Mouse (Mus musculus): ENCODE results near the gene Suv39h2. TPM values are rescaled to one million over a fixed set of nuclear protein-coding genes. Genes with fewer than 3 reads are reported as not detected.

The Suv39h2 gene
- polyA plus RNA-seq (2012; rRNA removed): 5.5 and 8.2 TPM in 2 replicates

- Histone ChIP-seq H3K4me1 (ENCODE audit: control insufficient read depth, insufficient read depth, low read length) (no peaks in the 10 kb centered on the region; the same call in none of the 2 replicates), H3K27me3 (ENCODE audit: control insufficient read depth, insufficient read depth, low read length) (no peaks in the 10 kb centered on the region), H3K36me3 (ENCODE audit: control insufficient read depth, insufficient read depth, low read length) (no peaks in the 10 kb centered on the region), H3K27ac (ENCODE audit: control insufficient read depth, insufficient read depth, low read depth, low read length) (peak within 1 kb of the TSS; percentile 94), H3K4me3 (ENCODE audit: control insufficient read depth, low read depth, low read length) (peak within 1 kb of the TSS; percentile 94)
- TF ChIP-seq CTCF (IDR thresholded peaks at IDR 0.05; ENCODE audit: control insufficient read depth, insufficient read depth, insufficient replicate concordance, low read depth, low read length) (no peak), POLR2A (IDR thresholded peaks at IDR 0.05; ENCODE audit: control insufficient read depth, low read depth, low read length) (peak; percentile 96)
Observed at GRCm38 (mm10) chr2:3474861-3475283, at the start of gene Suv39h2. Suv39h2 (minus strand) TSS chr2:3475031.

- TF ChIP-seq POLR2A (IDR thresholded peaks at IDR 0.05; ENCODE audit: control insufficient read depth, low read depth, low read length): no peak
- TF ChIP-seq CTCF (IDR thresholded peaks at IDR 0.05; ENCODE audit: control insufficient read depth, insufficient read depth, insufficient replicate concordance, low read depth, low read length): no peak
- H3K27me3 ChIP-seq (ENCODE audit: control insufficient read depth, insufficient read depth, low read length): no peaks in the 10 kb centered on the region
- no peaks in the 10 kb centered on the region for H3K4me1 ChIP-seq (ENCODE audit: control insufficient read depth, insufficient read depth, low read length)
- no peak overlapping the region for H3K27ac ChIP-seq (ENCODE audit: control insufficient read depth, insufficient read depth, low read depth, low read length)
- H3K36me3 ChIP-seq (ENCODE audit: control insufficient read depth, insufficient read depth, low read length): no peaks in the 10 kb centered on the region; the same call in 1 of the 2 replicates
- no peak overlapping the region for H3K4me3 ChIP-seq (ENCODE audit: control insufficient read depth, low read depth, low read length)
Observed at GRCm38 (mm10) chr2:3522558-3522957, 47.7 kb upstream of the Suv39h2 start.

GRCm38 (mm10) chr2:3512552-3513454 is 38.0 kb upstream of the Suv39h2 start, which contains the start of the genes Gm45902, Hspa14 and Cdnf:
Gm45902 (minus strand) TSS chr2:3512790.
Hspa14 (minus strand) TSS chr2:3512814.
Cdnf (plus strand) TSS chr2:3513030.
- H3K36me3 ChIP-seq (ENCODE audit: control insufficient read depth, insufficient read depth, low read length): no peaks in the 10 kb centered on the region
- H3K4me1 ChIP-seq (ENCODE audit: control insufficient read depth, insufficient read depth, low read length): peaks cover 4% of the 10 kb centered on the region
- H3K27ac ChIP-seq (ENCODE audit: control insufficient read depth, insufficient read depth, low read depth, low read length): peak within 1 kb of the TSS; percentile 61
- no peaks in the 10 kb centered on the region for H3K27me3 ChIP-seq (ENCODE audit: control insufficient read depth, insufficient read depth, low read length)
- peak within 1 kb of the TSS; percentile 95 for H3K4me3 ChIP-seq (ENCODE audit: control insufficient read depth, low read depth, low read length)
- peak; percentile 56 for TF ChIP-seq POLR2A (IDR thresholded peaks at IDR 0.05; ENCODE audit: control insufficient read depth, low read depth, low read length)
- TF ChIP-seq CTCF (IDR thresholded peaks at IDR 0.05; ENCODE audit: control insufficient read depth, insufficient read depth, insufficient replicate concordance, low read depth, low read length): no peak

GRCm38 (mm10) chr2:3512076-3512475 is 37.2 kb upstream of the Suv39h2 start:
- Histone ChIP-seq H3K27ac (ENCODE audit: control insufficient read depth, insufficient read depth, low read depth, low read length) (peak overlapping the region; percentile 61), H3K27me3 (ENCODE audit: control insufficient read depth, insufficient read depth, low read length) (no peaks in the 10 kb centered on the region), H3K4me3 (ENCODE audit: control insufficient read depth, low read depth, low read length) (peak overlapping the region; percentile 95), H3K36me3 (ENCODE audit: control insufficient read depth, insufficient read depth, low read length) (no peaks in the 10 kb centered on the region), H3K4me1 (ENCODE audit: control insufficient read depth, insufficient read depth, low read length) (peaks cover 4% of the 10 kb centered on the region)
- TF ChIP-seq CTCF (IDR thresholded peaks at IDR 0.05; ENCODE audit: control insufficient read depth, insufficient read depth, insufficient replicate concordance, low read depth, low read length) (no peak), POLR2A (IDR thresholded peaks at IDR 0.05; ENCODE audit: control insufficient read depth, low read depth, low read length) (no peak)

- H3K27ac ChIP-seq (ENCODE audit: control insufficient read depth, insufficient read depth, low read depth, low read length): no peak overlapping the region
- H3K36me3 ChIP-seq (ENCODE audit: control insufficient read depth, insufficient read depth, low read length): peaks cover 1% of the 10 kb centered on the region
- no peak overlapping the region for H3K4me3 ChIP-seq (ENCODE audit: control insufficient read depth, low read depth, low read length)
- TF ChIP-seq CTCF (IDR thresholded peaks at IDR 0.05; ENCODE audit: control insufficient read depth, insufficient read depth, insufficient replicate concordance, low read depth, low read length) (no peak), POLR2A (IDR thresholded peaks at IDR 0.05; ENCODE audit: control insufficient read depth, low read depth, low read length) (no peak)
- H3K4me1 ChIP-seq (ENCODE audit: control insufficient read depth, insufficient read depth, low read length): no peaks in the 10 kb centered on the region
- H3K27me3 ChIP-seq (ENCODE audit: control insufficient read depth, insufficient read depth, low read length): no peaks in the 10 kb centered on the region
Observed at GRCm38 (mm10) chr2:3500886-3501285, 26.1 kb upstream of the Suv39h2 start.

GRCm38 (mm10) chr2:3499543-3499942 is 24.7 kb upstream of the Suv39h2 start:
- Histone ChIP-seq H3K4me1 (ENCODE audit: control insufficient read depth, insufficient read depth, low read length) (no peaks in the 10 kb centered on the region), H3K27ac (ENCODE audit: control insufficient read depth, insufficient read depth, low read depth, low read length) (no peak overlapping the region), H3K4me3 (ENCODE audit: control insufficient read depth, low read depth, low read length) (no peak overlapping the region), H3K27me3 (ENCODE audit: control insufficient read depth, insufficient read depth, low read length) (no peaks in the 10 kb centered on the region), H3K36me3 (ENCODE audit: control insufficient read depth, insufficient read depth, low read length) (peaks cover 1% of the 10 kb centered on the region)
- TF ChIP-seq POLR2A (IDR thresholded peaks at IDR 0.05; ENCODE audit: control insufficient read depth, low read depth, low read length) (no peak), CTCF (IDR thresholded peaks at IDR 0.05; ENCODE audit: control insufficient read depth, insufficient read depth, insufficient replicate concordance, low read depth, low read length) (no peak)

GRCm38 (mm10) chr2:3493833-3494409 is 19.1 kb upstream of the Suv39h2 start:
- H3K4me3 ChIP-seq (ENCODE audit: control insufficient read depth, low read depth, low read length): no peak overlapping the region
- no peaks in the 10 kb centered on the region; the same call in none of the 2 replicates for H3K36me3 ChIP-seq (ENCODE audit: control insufficient read depth, insufficient read depth, low read length)
- no peaks in the 10 kb centered on the region for H3K4me1 ChIP-seq (ENCODE audit: control insufficient read depth, insufficient read depth, low read length)
- no peak overlapping the region for H3K27ac ChIP-seq (ENCODE audit: control insufficient read depth, insufficient read depth, low read depth, low read length)
- no peaks in the 10 kb centered on the region for H3K27me3 ChIP-seq (ENCODE audit: control insufficient read depth, insufficient read depth, low read length)
- TF ChIP-seq CTCF (IDR thresholded peaks at IDR 0.05; ENCODE audit: control insufficient read depth, insufficient read depth, insufficient replicate concordance, low read depth, low read length) (no peak), POLR2A (IDR thresholded peaks at IDR 0.05; ENCODE audit: control insufficient read depth, low read depth, low read length) (no peak)
